Mouse (Mus musculus): ENCODE measurements around the gene Areg.

The Areg gene

GRCm38 (mm10) chr5:91139446-91139873 is at the start of gene Areg:
Gene Areg, plus strand, starts transcription at chr5:91139599.
- DNase-seq (ENCODE audit: low read depth, low spot score), result peak; percentile 62

- no peak for DNase-seq (ENCODE audit: low read depth, low spot score)
Observed at GRCm38 (mm10) chr5:91090301-91090700, 49.1 kb upstream of the Areg start.

- DNase-seq (ENCODE audit: low read depth, low spot score), result no peak
Observed at GRCm38 (mm10) chr5:91097911-91098614, 41.3 kb upstream of the Areg start.

GRCm38 (mm10) chr5:91101742-91102141 is 37.7 kb upstream of the Areg start:
- no peak for DNase-seq (ENCODE audit: low read depth, low spot score)

GRCm38 (mm10) chr5:91103943-91104665 is 35.3 kb upstream of the Areg start:
- no peak for DNase-seq (ENCODE audit: low read depth, low spot score)

- no peak for DNase-seq (ENCODE audit: low read depth, low spot score)
Observed at GRCm38 (mm10) chr5:91106248-91106647, 33.2 kb upstream of the Areg start.

- no peak for DNase-seq (ENCODE audit: low read depth, low spot score)
Observed at GRCm38 (mm10) chr5:91110023-91110670, 29.3 kb upstream of the Areg start.

- DNase-seq (ENCODE audit: low read depth, low spot score), result no peak
Observed at GRCm38 (mm10) chr5:91111019-91111418, 28.4 kb upstream of the Areg start.

- no peak for DNase-seq (ENCODE audit: low read depth, low spot score)
Observed at GRCm38 (mm10) chr5:91113967-91114366, 25.4 kb upstream of the Areg start.

- no peak for DNase-seq (ENCODE audit: low read depth, low spot score)
Observed at GRCm38 (mm10) chr5:91114574-91114973, 24.8 kb upstream of the Areg start.

GRCm38 (mm10) chr5:91118618-91119017 is 20.8 kb upstream of the Areg start:
- DNase-seq (ENCODE audit: low read depth, low spot score), result no peak

GRCm38 (mm10) chr5:91123404-91123803 is 16.0 kb upstream of the Areg start:
- DNase-seq (ENCODE audit: low read depth, low spot score), result no peak

- no peak for DNase-seq (ENCODE audit: low read depth, low spot score)
Observed at GRCm38 (mm10) chr5:91124140-91124539, 15.3 kb upstream of the Areg start.

- no peak for DNase-seq (ENCODE audit: low read depth, low spot score)
Observed at GRCm38 (mm10) chr5:91126623-91127022, 12.8 kb upstream of the Areg start.

- no peak for DNase-seq (ENCODE audit: low read depth, low spot score)
Observed at GRCm38 (mm10) chr5:91134961-91135360, 4.4 kb upstream of the Areg start.

- peak; percentile 18 for DNase-seq (ENCODE audit: low read depth, low spot score)
Observed at GRCm38 (mm10) chr5:91138970-91139369, 429 bp upstream of the Areg start.

- DNase-seq (ENCODE audit: low read depth, low spot score), result no peak
Observed at GRCm38 (mm10) chr5:91140896-91141448, 1.6 kb downstream of the Areg start.

GRCm38 (mm10) chr5:91144971-91145370 is 5.6 kb downstream of the Areg start:
- DNase-seq (ENCODE audit: low read depth, low spot score), result no peak

GRCm38 (mm10) chr5:91147001-91147400 is 7.6 kb downstream of the Areg start:
- no peak for DNase-seq (ENCODE audit: low read depth, low spot score)

GRCm38 (mm10) chr5:91148054-91148453 is 8.7 kb downstream of the Areg start:
- DNase-seq (ENCODE audit: low read depth, low spot score), result no peak

- DNase-seq (ENCODE audit: low read depth, low spot score), result no peak
Observed at GRCm38 (mm10) chr5:91156677-91157076, 17.3 kb downstream of the Areg start.

GRCm38 (mm10) chr5:91157169-91157568 is 17.8 kb downstream of the Areg start:
- DNase-seq (ENCODE audit: low read depth, low spot score), result no peak
